Mouse (Mus musculus) olfactory bulb, adult 2 months (tissue): Measurements from ENCODE around the gene Jarid2. TPM values are rescaled to one million over a fixed set of nuclear protein-coding genes. Genes with fewer than 3 reads are reported as not detected.

Experiments
- H3K27ac ChIP-seq: fragments of 200-500 bp; 2 replicates; pipeline ENCODE4 v1.5.1; 2012; ENCODE audit warnings: low read depth, low read length; ENCODE audit not compliant: insufficient read depth
- H3K4me1 ChIP-seq: fragments of 200-500 bp; 2 replicates; pipeline ENCODE4 v1.6.1; 2012; ENCODE audit warnings: low read length; ENCODE audit not compliant: control insufficient read depth, insufficient read depth
- H3K4me3 ChIP-seq: fragments of 200-500 bp; 2 replicates; pipeline ENCODE4 v1.5.1; 2012; ENCODE audit warnings: mild to moderate bottlenecking, low read depth, low read length, moderate library complexity; ENCODE audit not compliant: insufficient read depth
- CTCF ChIP-seq: fragments of 200-500 bp; IDR thresholded peaks from 2 replicates; pipeline ENCODE4 v1.5.1; 2012; ENCODE audit warnings: low read depth, mild to moderate bottlenecking, low read length, moderate library complexity; ENCODE audit not compliant: insufficient read depth
- POLR2A ChIP-seq: fragments of 200-500 bp; IDR thresholded peaks from 2 replicates; pipeline ENCODE4 v1.6.1; 2012; ENCODE audit warnings: mild to moderate bottlenecking, low read depth, low read length, moderate library complexity; ENCODE audit not compliant: insufficient read depth
- WGBS: fragments of 180-500 bp; shearing (Covaris S2); methylation state at CpG from one replicate; pipeline ENCODE4 v1.1.7; 2018; 5-methylcytosine and 5-hydroxymethylcytosine counted together
- polyA plus RNA-seq: library from polyadenylated mRNA; stranded (reverse); fragments of >200 nt; gene quantifications from 2 replicates; pipeline ENCODE4 v1.2.4, GENCODE M21; 2012; ENCODE audit warnings: low replicate concordance; ENCODE audit not compliant: missing spikeins, insufficient read depth, insufficient read length

Jarid2 gene
- polyA plus RNA-seq, 1 experiment: 107 TPM

DNA sequence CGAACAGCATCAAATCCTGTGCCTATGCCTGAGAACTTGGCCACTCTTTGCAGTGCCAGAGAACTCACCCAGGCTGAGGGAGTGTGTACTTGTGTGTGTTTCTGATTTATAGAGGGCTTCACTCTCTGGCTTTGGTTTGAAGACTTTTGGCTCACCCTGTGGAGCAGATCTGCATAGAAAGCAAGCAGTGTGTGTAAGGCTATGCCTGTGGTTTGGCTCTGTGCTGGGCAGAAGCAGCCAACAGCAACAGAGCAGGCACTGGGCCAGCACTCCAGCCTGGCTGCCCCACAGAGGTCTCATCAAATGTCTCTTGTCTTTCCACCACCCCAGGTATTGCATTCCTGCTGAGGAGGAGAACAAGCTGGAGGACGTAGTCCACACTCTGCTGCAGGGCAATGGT is 183.6 kb downstream of the Jarid2 start:
- Histone ChIP-seq H3K4me3 (no peak overlapping the region), H3K27ac (no peak overlapping the region), H3K4me1 (peaks cover 8% of the 10 kb centered on the region)
- TF ChIP-seq CTCF (no peak), POLR2A (no peak)
- WGBS: 45% methylated on average over 2 of the region's 2 CpGs

DNA sequence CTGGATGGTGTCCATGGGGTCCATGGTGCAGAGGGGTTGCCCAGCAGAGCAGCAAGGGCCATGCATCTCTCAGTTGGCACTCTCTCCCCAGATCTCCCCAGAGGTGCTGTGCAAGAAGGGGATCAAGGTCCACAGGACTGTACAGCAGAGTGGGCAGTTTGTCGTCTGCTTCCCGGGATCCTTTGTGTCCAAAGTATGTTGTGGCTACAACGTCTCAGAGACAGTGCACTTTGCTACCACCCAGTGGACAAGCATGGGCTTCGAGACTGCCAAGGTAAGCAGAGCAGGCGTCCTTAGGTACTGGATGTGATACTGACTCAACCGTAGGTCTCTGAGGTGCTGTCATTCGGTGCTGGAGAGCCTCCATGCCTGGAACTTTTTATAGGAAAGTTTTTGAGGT is 184.3 kb downstream of the Jarid2 start:
- H3K4me1 ChIP-seq: peaks cover 2% of the 10 kb centered on the region; the same call in 1 of the 2 replicates
- 54% methylated on average over 7 of the region's 7 CpGs for WGBS
- H3K4me3 ChIP-seq: no peak overlapping the region
- no peak for TF ChIP-seq POLR2A
- TF ChIP-seq CTCF: no peak
- no peak overlapping the region for H3K27ac ChIP-seq

DNA sequence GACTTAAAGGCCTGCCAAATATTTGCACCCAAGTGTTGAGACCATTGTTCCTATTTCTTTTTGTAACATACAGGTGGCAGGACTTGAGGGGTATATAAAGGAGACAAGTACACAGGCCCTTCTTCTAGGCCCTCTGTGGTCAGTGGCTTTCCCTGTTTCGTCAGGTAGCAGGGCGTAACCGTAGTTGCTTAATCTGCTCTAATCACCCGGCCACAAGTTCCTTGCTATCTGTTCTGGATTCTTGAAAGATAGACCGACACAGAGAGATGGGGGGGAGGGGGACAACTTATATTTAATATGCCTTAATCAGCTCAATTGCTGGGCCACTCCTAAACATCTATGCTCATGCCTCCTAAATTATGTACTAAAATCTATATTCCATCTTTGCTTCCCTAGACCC is 186.1 kb downstream of the Jarid2 start:
- 0 out of 2 replicates have a peak, but pooled peaks cover under 1% of the 10 kb centered on the region for H3K4me1 ChIP-seq
- TF ChIP-seq CTCF (no peak), POLR2A (no peak)
- no peak overlapping the region for H3K27ac ChIP-seq
- WGBS: 93% methylated on average over 5 of the region's 5 CpGs
- H3K4me3 ChIP-seq: no peak overlapping the region

DNA sequence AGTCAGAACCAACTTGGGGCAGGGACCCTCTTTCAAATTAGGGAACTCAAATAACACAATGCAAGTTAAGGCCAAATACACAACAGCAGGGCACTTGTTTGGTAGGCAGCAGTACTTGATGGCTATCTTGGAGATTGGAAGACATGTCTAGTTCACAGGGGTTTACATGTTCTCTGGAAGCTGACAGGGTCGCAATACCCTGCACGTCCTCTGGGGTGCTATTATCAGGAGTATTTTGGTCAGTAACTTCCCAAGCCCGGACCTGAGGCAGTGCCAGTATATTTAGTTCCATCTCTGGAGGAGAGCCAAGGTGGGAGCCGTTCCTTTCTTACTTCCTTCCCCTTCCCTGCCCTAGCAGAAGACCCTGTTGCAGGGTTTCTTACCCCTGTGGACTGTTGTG is 186.7 kb downstream of the Jarid2 start:
- Histone ChIP-seq H3K27ac (no peak overlapping the region), H3K4me3 (no peak overlapping the region), H3K4me1 (0 out of 2 replicates have a peak, but pooled peaks cover 2% of the 10 kb centered on the region)
- TF ChIP-seq POLR2A (no peak), CTCF (no peak)
- WGBS: 42% methylated on average over 4 of the region's 4 CpGs

DNA sequence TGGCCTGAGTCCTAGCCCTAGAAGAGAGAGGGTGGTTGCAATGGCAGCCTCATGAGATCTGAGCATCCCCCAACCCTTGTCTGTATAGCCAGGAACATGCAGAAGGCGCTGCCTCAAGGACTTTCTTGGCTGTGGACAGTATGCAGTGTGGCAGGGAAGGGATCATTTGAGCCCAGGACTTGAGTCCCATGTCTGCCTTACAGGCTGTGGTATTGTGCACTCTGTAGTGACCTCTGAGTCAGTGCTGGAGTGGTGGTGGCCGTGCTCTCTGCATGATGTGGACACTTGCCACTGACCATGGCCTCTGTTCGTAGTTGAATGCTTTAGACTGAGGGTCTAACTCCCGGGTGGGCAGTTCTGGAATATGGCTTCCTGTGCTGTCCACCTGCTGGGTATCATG is 187.9 kb downstream of the Jarid2 start:
- TF ChIP-seq CTCF (no peak), POLR2A (no peak)
- 0 out of 2 replicates have a peak, but pooled peaks cover 2% of the 10 kb centered on the region for H3K4me1 ChIP-seq
- 94% methylated on average over 4 of the region's 4 CpGs for WGBS
- H3K4me3 ChIP-seq: no peak overlapping the region
- H3K27ac ChIP-seq: no peak overlapping the region

DNA sequence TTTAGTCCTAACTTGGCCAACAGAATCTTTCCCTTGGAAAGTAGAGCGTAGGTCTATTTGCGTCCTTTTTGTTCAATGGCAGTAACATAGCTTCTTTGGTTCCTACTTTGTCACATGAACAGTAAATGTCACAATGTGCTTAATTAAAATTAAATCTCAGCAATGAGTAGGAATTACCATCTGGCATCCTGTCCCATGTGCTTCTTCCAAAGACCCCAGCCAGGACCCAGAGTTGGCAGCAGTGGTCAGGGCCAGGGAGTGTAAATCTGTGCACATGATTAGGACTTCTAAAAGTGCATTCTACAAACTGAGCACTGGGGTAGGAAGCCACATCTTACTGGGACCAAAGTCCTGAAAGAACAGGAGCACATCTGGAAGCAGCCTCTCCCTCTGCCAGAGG is 189.0 kb downstream of the Jarid2 start:
- Histone ChIP-seq H3K4me3 (no peak overlapping the region), H3K4me1 (0 out of 2 replicates have a peak, but pooled peaks cover 2% of the 10 kb centered on the region), H3K27ac (no peak overlapping the region)
- TF ChIP-seq CTCF (no peak), POLR2A (no peak)
- 66% methylated on average over 2 of the region's 2 CpGs for WGBS

DNA sequence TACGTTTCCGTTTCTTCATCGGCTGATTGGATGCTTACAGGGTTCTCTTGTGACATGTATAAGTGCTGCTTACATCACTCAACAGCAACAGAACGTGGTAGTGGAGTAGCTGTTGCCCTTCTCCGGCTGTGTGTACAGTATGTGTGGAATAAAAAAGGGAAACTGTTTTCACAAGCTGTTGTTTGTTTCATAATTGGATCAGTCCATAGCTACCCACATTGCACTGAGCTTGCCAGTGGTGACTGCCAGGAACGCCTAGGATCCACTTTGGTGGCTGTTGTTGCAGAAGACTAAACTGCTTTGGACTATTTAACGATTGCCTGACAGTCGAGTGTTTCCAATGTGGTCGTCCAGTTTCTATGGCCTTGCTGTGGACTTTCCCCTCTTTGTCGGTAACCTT is 191.8 kb downstream of the Jarid2 start:
- 30% methylated on average over 10 of the region's 10 CpGs for whole genome bisulfite sequencing
- 0 out of 2 replicates have a peak, but pooled peaks cover 2% of the 10 kb centered on the region for H3K4me1 ChIP-seq
- TF ChIP-seq POLR2A: no peak
- no peak for TF ChIP-seq CTCF

DNA sequence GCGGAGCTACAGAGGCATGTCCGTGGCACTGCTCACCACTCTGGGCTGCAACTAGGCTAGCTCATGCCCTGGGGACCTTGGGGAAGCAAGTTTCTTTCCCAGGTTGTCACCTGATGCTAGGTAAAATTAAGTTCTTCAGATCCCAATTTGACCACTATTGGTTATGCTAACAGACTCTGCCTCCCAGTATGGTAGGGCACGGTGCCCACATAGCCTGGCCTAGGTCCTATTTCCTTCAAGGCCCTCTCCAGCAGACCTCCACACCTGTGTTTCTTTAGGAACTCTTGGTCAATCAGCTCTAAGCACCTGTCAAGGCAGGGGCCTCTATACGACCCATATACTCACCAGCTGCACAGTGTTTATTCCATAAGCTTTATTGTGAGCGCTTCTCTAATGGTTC is 192.4 kb downstream of the Jarid2 start:
- TF ChIP-seq POLR2A (no peak), CTCF (no peak)
- Histone ChIP-seq H3K27ac (no peak overlapping the region), H3K4me1 (0 out of 2 replicates have a peak, but pooled peaks cover 2% of the 10 kb centered on the region), H3K4me3 (no peak overlapping the region)
- 96% methylated on average over 5 of the region's 5 CpGs for WGBS

More for the DNA sequence above, 191.8 kb downstream of the Jarid2 start:
- no peak overlapping the region for H3K4me3 ChIP-seq
- no peak overlapping the region for H3K27ac ChIP-seq

DNA sequence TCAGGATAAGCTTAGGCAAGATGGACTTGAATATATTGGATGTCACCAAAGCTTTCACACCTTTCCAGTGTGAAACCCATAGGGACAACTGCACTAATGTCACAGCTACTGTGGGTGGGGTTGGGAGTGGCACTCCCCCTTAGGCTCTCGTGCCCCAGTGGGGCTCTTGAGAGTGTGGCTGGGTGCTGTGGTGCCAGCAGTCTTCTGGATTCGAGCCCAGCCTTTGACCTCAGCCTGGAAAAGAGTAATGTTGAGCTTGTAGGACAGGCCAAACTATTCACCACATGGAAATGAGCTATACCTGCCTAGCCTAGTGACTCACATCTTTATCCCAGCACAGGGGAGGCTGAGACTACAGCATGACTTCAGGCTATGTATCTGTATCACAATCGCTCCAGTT is 194.8 kb downstream of the Jarid2 start:
- H3K27ac ChIP-seq: no peak overlapping the region
- TF ChIP-seq CTCF: no peak
- no peak for TF ChIP-seq POLR2A
- 70% methylated on average over 3 of the region's 3 CpGs for WGBS
- 0 out of 2 replicates have a peak, but pooled peaks cover 4% of the 10 kb centered on the region for H3K4me1 ChIP-seq
- H3K4me3 ChIP-seq: no peak overlapping the region

DNA sequence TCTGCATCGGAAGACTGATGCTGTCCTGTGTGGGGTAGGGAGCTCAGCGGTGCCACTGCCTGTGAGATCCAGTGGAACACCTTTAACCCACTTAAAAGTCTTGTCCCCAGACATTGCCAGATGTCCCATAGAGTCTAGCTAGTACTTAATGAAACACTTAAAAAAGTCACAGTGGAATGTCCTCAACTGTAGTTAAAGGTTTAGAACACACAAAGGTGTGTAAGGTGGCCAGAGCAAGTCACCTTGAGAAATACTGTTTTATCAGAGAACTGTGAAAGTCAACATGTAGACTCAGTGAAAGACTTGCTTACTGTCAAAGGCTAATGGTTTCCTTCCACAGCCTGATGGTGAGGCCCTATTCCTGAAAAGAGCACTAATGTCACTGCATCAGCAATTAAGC is 195.9 kb downstream of the Jarid2 start:
- 0 out of 2 replicates have a peak, but pooled peaks cover 4% of the 10 kb centered on the region for H3K4me1 ChIP-seq
- H3K4me3 ChIP-seq: no peak overlapping the region
- 95% methylated on average over 2 of the region's 2 CpGs for WGBS
- no peak overlapping the region for H3K27ac ChIP-seq
- TF ChIP-seq CTCF (no peak), POLR2A (no peak)
